In genomic region chr7:125674916-125675315, GRCm38 (mm10) we compare ENCODE assay signal across 8 mouse cellular contexts. TPM values are rescaled to one million over a fixed set of nuclear protein-coding genes. Genes with fewer than 3 reads are reported as not detected.
DNase-seq lines count a peak whose midpoint lies in the region; ATAC-seq lines count a peak whose summit lies in the region.

No protein-coding gene starts in this region.

- 75% methylated on average over 2 of the region's 2 CpGs for WGBS in liver, embryonic 11.5 days
- 92% methylated on average over 2 of the region's 2 CpGs for WGBS in limb, embryonic 10.5 days

- no peak overlapping the region for H3K9ac ChIP-seq in liver, embryonic 11.5 days (ENCODE audit: low read depth, low read length)

- no peak for ATAC-seq in liver, embryonic 11.5 days (replicated peaks; ENCODE audit: low FRiP score)
- ATAC-seq in erythroblast, adult 5-6 weeks (replicated peaks; ENCODE audit: low FRiP score, poor library complexity, severe bottlenecking) = peak; percentile 66

- peaks cover 65% of the 10 kb centered on the region for H3K36me3 ChIP-seq in liver, embryonic 11.5 days (ENCODE audit: control insufficient read depth, insufficient read depth, low read length)
- peaks cover 100% of the 10 kb centered on the region for H3K36me3 ChIP-seq in limb, embryonic 10.5 days

- no peaks in the 10 kb centered on the region for H3K27me3 ChIP-seq in liver, embryonic 11.5 days (replicated peaks; ENCODE audit: control insufficient read depth, insufficient read depth, low read length)
- H3K27me3 ChIP-seq in limb, embryonic 10.5 days (ENCODE audit: low read depth, poor library complexity, severe bottlenecking) = no peaks in the 10 kb centered on the region

- peaks cover 8% of the 10 kb centered on the region for H3K4me1 ChIP-seq in liver, embryonic 11.5 days (replicated peaks; ENCODE audit: control insufficient read depth, insufficient read depth, low read length)
- H3K4me1 ChIP-seq in limb, embryonic 10.5 days = no peaks in the 10 kb centered on the region

- no peak overlapping the region for H3K4me2 ChIP-seq in liver, embryonic 11.5 days

- H3K9me3 ChIP-seq in liver, embryonic 11.5 days (ENCODE audit: control insufficient read depth, low read length) = no peaks in the 10 kb centered on the region
- no peaks in the 10 kb centered on the region for H3K9me3 ChIP-seq in limb, embryonic 10.5 days (replicated peaks)

- DNase-seq in cerebellum, adult 11 months = peak; percentile 31
- no peak for DNase-seq in cerebellum, adult 11-12 months
- DNase-seq in liver = peak; percentile 62
- no peak for DNase-seq in liver, embryonic 11.5 days (ENCODE audit: low spot score)
- DNase-seq in adrenal gland, postnatal 36 days = peak; percentile 36 to 63
- DNase-seq in limb, embryonic 10.5 days (ENCODE audit: low spot score) = peak; percentile 60
- DNase-seq in skeletal muscle tissue, adult 2 months (ENCODE audit: low read depth, low spot score) = peak; percentile 18

- no peak overlapping the region for H3K4me3 ChIP-seq in liver, embryonic 11.5 days (ENCODE audit: low read depth, low read length)
- no peak overlapping the region for H3K4me3 ChIP-seq in limb, embryonic 10.5 days

- H3K27ac ChIP-seq in liver, embryonic 11.5 days (ENCODE audit: low read depth, low read length) = no peak overlapping the region
- no peak overlapping the region for H3K27ac ChIP-seq in limb, embryonic 10.5 days

RNA-seq across cellular contexts. Expression of gene Gtf3c1, which starts 32.7 kb away (rescaled TPM):
- polyA plus RNA-seq in liver, embryonic 11.5 days (2014; fragmentation: Nextera tagmentation; extraction: Ambion mirVana) = 28.3 and 28.8 TPM in 2 replicates
- 10 to 100 TPM; 70.2 to 72.3 TPM for total RNA-seq in adrenal gland, postnatal 36 days (2021)
- 5.2 and 10.2 TPM in 2 replicates for total RNA-seq in erythroblast, adult 5-6 weeks (2015; ENCODE audit: low replicate concordance)
- 8.9 and 15.8 TPM in 2 replicates for total RNA-seq in erythroblast, adult 5-6 weeks (2017; ENCODE audit: low replicate concordance)
- polyA plus RNA-seq in limb, embryonic 10.5 days (2016; fragmentation: Nextera tagmentation; extraction: Ambion mirVana) = 44.4 and 50.6 TPM in 2 replicates

RNA-seq across cellular contexts. Expression of gene D430042O09Rik, which starts 32.8 kb away (rescaled TPM):
- polyA plus RNA-seq in liver, embryonic 11.5 days (2014; fragmentation: Nextera tagmentation; extraction: Ambion mirVana) = 4.9 and 6.6 TPM in 2 replicates
- 10 to 100 TPM; 23.2 to 25.4 TPM for total RNA-seq in adrenal gland, postnatal 36 days (2021)
- 1.7 and 1.9 TPM in 2 replicates for total RNA-seq in erythroblast, adult 5-6 weeks (2015; ENCODE audit: low replicate concordance)
- 4.0 and 4.1 TPM in 2 replicates for total RNA-seq in erythroblast, adult 5-6 weeks (2017; ENCODE audit: low replicate concordance)
- polyA plus RNA-seq in limb, embryonic 10.5 days (2016; fragmentation: Nextera tagmentation; extraction: Ambion mirVana) = 9.0 and 9.7 TPM in 2 replicates

Comparison
In these comparisons a context has a peak if more than half of its experiments do, and no peak if none do; other contexts are left out.
1. DNase-seq: peak in cerebellum, adult 11 months (single experiment), liver (single experiment), adrenal gland, postnatal 36 days (2 of 2), limb, embryonic 10.5 days (single experiment) and skeletal muscle tissue, adult 2 months (single experiment); none in cerebellum, adult 11-12 months (single experiment) and liver, embryonic 11.5 days (single experiment).
2. RNA of gene Gtf3c1, which starts 32.7 kb away (total RNA-seq): 70.2 to 72.3 TPM in adrenal gland, postnatal 36 days; 5.2 to 15.8 TPM in erythroblast, adult 5-6 weeks; every median in the first group is over 4 times any median in the second.
3. RNA of gene D430042O09Rik, which starts 32.8 kb away (total RNA-seq): 23.2 to 25.4 TPM in adrenal gland, postnatal 36 days; 1.7 to 4.1 TPM in erythroblast, adult 5-6 weeks; every median in the first group is over 4 times any median in the second.